Mouse (Mus musculus) limb, embryonic 11.5 days (tissue): ENCODE results near the gene Sectm1a. TPM values are rescaled to one million over a fixed set of nuclear protein-coding genes. Genes with fewer than 3 reads are reported as not detected.
A peak's percentile ranks its signal among the peaks of the same experiment; 100 is the strongest.

ENCODE experiments used
- ATAC-seq: fragments of 200-750 bp; cut with Nextera tagmentation; 2 replicates; pipeline ENCODE4 v1.8.0; 2017; ENCODE audit warnings: low read depth; ENCODE audit not compliant: insufficient number of reproducible peaks, low FRiP score, low TSS enrichment
- DNase-seq: peaks from one replicate; pipeline ENCODE4 v3.0.0-alpha.2; 2015; ENCODE audit warnings: low spot score
- H3K27ac ChIP-seq: fragments of 300-500 bp; sonication (generic); replicated peaks from 2 replicates; pipeline ENCODE4 v1.5.1; 2014; ENCODE audit warnings: low read depth, mild to moderate bottlenecking, low read length
- H3K27me3 ChIP-seq: fragments of 300-500 bp; sonication (generic); 2 replicates; pipeline ENCODE4 v1.6.1; 2014; ENCODE audit warnings: mild to moderate bottlenecking, low read length, mixed read lengths; ENCODE audit not compliant: control insufficient read depth, insufficient read depth
- H3K36me3 ChIP-seq: fragments of 300-500 bp; sonication (generic); 2 replicates; pipeline ENCODE4 v1.6.1; 2014; ENCODE audit warnings: mild to moderate bottlenecking, low read length, moderate library complexity, mixed read lengths; ENCODE audit not compliant: control insufficient read depth, insufficient read depth
- H3K4me1 ChIP-seq: fragments of 300-500 bp; sonication (generic); 2 replicates; pipeline ENCODE4 v1.6.1; 2014; ENCODE audit warnings: low read length, mixed read lengths; ENCODE audit not compliant: control insufficient read depth, insufficient read depth
- H3K4me2 ChIP-seq: fragments of 300-500 bp; sonication (generic); 2 replicates; pipeline ENCODE4 v1.6.1; 2014; ENCODE audit warnings: low read depth, mild to moderate bottlenecking, moderate library complexity; ENCODE audit not compliant: severe bottlenecking
- H3K4me3 ChIP-seq: fragments of 300-500 bp; sonication (generic); 2 replicates; pipeline ENCODE4 v1.5.1; 2014; ENCODE audit warnings: low read depth, low read length
- H3K9ac ChIP-seq: fragments of 300-500 bp; sonication (generic); 2 replicates; pipeline ENCODE4 v1.6.1; 2014; ENCODE audit warnings: mild to moderate bottlenecking, low read length
- H3K9me3 ChIP-seq: fragments of 300-500 bp; sonication (generic); 2 replicates; pipeline ENCODE4 v1.6.1; 2016; ENCODE audit warnings: low read length; ENCODE audit not compliant: control insufficient read depth
- WGBS: fragments of 180-500 bp; shearing (Covaris S2); extraction: QIAGEN DNeasy Blood & Tissue Kit; methylation state at CpG from one replicate; pipeline ENCODE4 v1.1.7; 2014; 5-methylcytosine and 5-hydroxymethylcytosine counted together
- polyA plus RNA-seq: library from polyadenylated mRNA; unstranded; fragments of >200 nt; fragmentation: Nextera tagmentation; extraction: Ambion mirVana; gene quantifications from 2 replicates; pipeline ENCODE4 v1.2.1, GENCODE M21; 2014

Sectm1a gene
- polyA plus RNA-seq, 1 experiment from 2014 or later, result not detected

GRCm38 (mm10) chr11:121038366-121039240 is 42.4 kb downstream of the Sectm1a start:
- WGBS, result 86% methylated on average over 11 of the region's 11 CpGs
- no peaks in the 10 kb centered on the region for H3K27me3 ChIP-seq
- H3K36me3 ChIP-seq, result no peaks in the 10 kb centered on the region

GRCm38 (mm10) chr11:121033118-121033517 is 47.9 kb downstream of the Sectm1a start:
- DNase-seq (no peak), ATAC-seq (no peak)
- Histone ChIP-seq H3K9me3 (no peaks in the 10 kb centered on the region), H3K4me2 (no peak overlapping the region), H3K4me3 (no peak overlapping the region), H3K27ac (no peak overlapping the region), H3K36me3 (no peaks in the 10 kb centered on the region), H3K9ac (no peak overlapping the region), H3K4me1 (no peaks in the 10 kb centered on the region), H3K27me3 (no peaks in the 10 kb centered on the region)
- 88% methylated on average over 5 of the region's 5 CpGs for WGBS

More at GRCm38 (mm10) chr11:121038366-121039240, 42.4 kb downstream of the Sectm1a start:
- ATAC-seq (no peak), DNase-seq (no peak)
- Histone ChIP-seq H3K9me3 (no peaks in the 10 kb centered on the region), H3K9ac (no peak overlapping the region), H3K4me3 (no peak overlapping the region), H3K27ac (no peak overlapping the region), H3K4me2 (no peak overlapping the region), H3K4me1 (no peaks in the 10 kb centered on the region)

GRCm38 (mm10) chr11:121027259-121027658 is 53.8 kb downstream of the Sectm1a start:
- no peaks in the 10 kb centered on the region for H3K36me3 ChIP-seq
- WGBS, result 88% methylated on average over 7 of the region's 7 CpGs
- H3K9ac ChIP-seq, result no peak overlapping the region
- DNase-seq, result no peak
- H3K27ac ChIP-seq, result no peak overlapping the region
- no peaks in the 10 kb centered on the region for H3K9me3 ChIP-seq
- ATAC-seq, result no peak
- H3K27me3 ChIP-seq, result no peaks in the 10 kb centered on the region
- no peak overlapping the region for H3K4me3 ChIP-seq
- H3K4me2 ChIP-seq, result no peak overlapping the region
- no peaks in the 10 kb centered on the region for H3K4me1 ChIP-seq

GRCm38 (mm10) chr11:121024163-121024562 is 56.9 kb downstream of the Sectm1a start:
- no peaks in the 10 kb centered on the region for H3K36me3 ChIP-seq
- 74% methylated on average over 6 of the region's 6 CpGs for WGBS
- no peaks in the 10 kb centered on the region for H3K4me1 ChIP-seq
- no peak overlapping the region for H3K9ac ChIP-seq
- no peak for ATAC-seq
- no peak for DNase-seq
- H3K27me3 ChIP-seq, result no peaks in the 10 kb centered on the region
- H3K4me3 ChIP-seq, result no peak overlapping the region
- H3K4me2 ChIP-seq, result no peak overlapping the region
- no peak overlapping the region for H3K27ac ChIP-seq
- no peaks in the 10 kb centered on the region for H3K9me3 ChIP-seq

- no peaks in the 10 kb centered on the region for H3K9me3 ChIP-seq
- H3K36me3 ChIP-seq, result no peaks in the 10 kb centered on the region
- H3K4me2 ChIP-seq, result no peak overlapping the region
- no peak overlapping the region for H3K4me3 ChIP-seq
- WGBS, result 82% methylated on average over 5 of the region's 5 CpGs
- H3K4me1 ChIP-seq, result no peaks in the 10 kb centered on the region
- H3K9ac ChIP-seq, result no peak overlapping the region
- no peak overlapping the region for H3K27ac ChIP-seq
- no peaks in the 10 kb centered on the region for H3K27me3 ChIP-seq
- no peak for ATAC-seq
- DNase-seq, result no peak
Measured at GRCm38 (mm10) chr11:121019501-121019900, 61.5 kb downstream of the Sectm1a start.

GRCm38 (mm10) chr11:121017703-121018102 is 63.3 kb downstream of the Sectm1a start:
- 34% methylated on average over 3 of the region's 3 CpGs for WGBS
- no peak overlapping the region for H3K27ac ChIP-seq
- 0 out of 2 replicates have a peak, but pooled peaks have one; percentile 44 for ATAC-seq

More at GRCm38 (mm10) chr11:121017703-121018102, 63.3 kb downstream of the Sectm1a start:
- H3K9me3 ChIP-seq, result no peaks in the 10 kb centered on the region
- no peaks in the 10 kb centered on the region for H3K27me3 ChIP-seq
- no peak overlapping the region for H3K9ac ChIP-seq
- H3K4me1 ChIP-seq, result no peaks in the 10 kb centered on the region
- no peaks in the 10 kb centered on the region for H3K36me3 ChIP-seq
- H3K4me2 ChIP-seq, result no peak overlapping the region
- no peak overlapping the region for H3K4me3 ChIP-seq
- DNase-seq, result peak; percentile 73

Other genes starting within 250 kb of the Sectm1a start
- gene Ccdc57, start 148.3 kb downstream of the Sectm1a start, polyA plus RNA-seq, result 5.0 and 5.1 TPM in 2 replicates
- 48.2 and 58.1 TPM in 2 replicates for gene Slc16a3, start 132.7 kb downstream of the Sectm1a start, polyA plus RNA-seq
- gene Csnk1d, start 89.9 kb downstream of the Sectm1a start, polyA plus RNA-seq, result 67.1 and 84.5 TPM in 2 replicates
- gene Cd7, start 41.8 kb downstream of the Sectm1a start, polyA plus RNA-seq, result 0.47 TPM in 1 of 2 replicates, not detected in the other
- not detected in 2 replicates for gene Sectm1b, start 17.7 kb downstream of the Sectm1a start, polyA plus RNA-seq
- gene Tex19.2, start 37.5 kb upstream of the Sectm1a start, polyA plus RNA-seq, result not detected in 2 replicates
- gene Tex19.1, start 64.9 kb upstream of the Sectm1a start, polyA plus RNA-seq, result 0.21 TPM in 1 of 2 replicates, not detected in the other
- 0.14 TPM in 1 of 2 replicates, not detected in the other for gene Uts2r, start 79.1 kb upstream of the Sectm1a start, polyA plus RNA-seq
- 6.5 and 6.6 TPM in 2 replicates for gene Hexdc, start 123.2 kb upstream of the Sectm1a start, polyA plus RNA-seq
- 13.4 and 15.3 TPM in 2 replicates for gene Ogfod3, start 123.5 kb upstream of the Sectm1a start, polyA plus RNA-seq
- gene Cybc1, start 148.1 kb upstream of the Sectm1a start, polyA plus RNA-seq, result 35.0 and 36.7 TPM in 2 replicates
- gene Narf, start 156.0 kb upstream of the Sectm1a start, polyA plus RNA-seq, result 60.1 and 68.8 TPM in 2 replicates
- 13.6 and 16.1 TPM in 2 replicates for gene Foxk2, start 178.8 kb upstream of the Sectm1a start, polyA plus RNA-seq